Mouse (Mus musculus) heart, embryonic 15.5 days (tissue): Measurements from ENCODE around the gene Olfr1361. TPM values are rescaled to one million over a fixed set of nuclear protein-coding genes. Genes with fewer than 3 reads are reported as not detected.

ENCODE experiments used
- ATAC-seq: fragments of 200-750 bp; cut with Nextera tagmentation; replicated peaks from 2 replicates; pipeline ENCODE4 v1.8.0; 2017; ENCODE audit warnings: low read depth, moderate TSS enrichment; ENCODE audit not compliant: insufficient number of reproducible peaks, insufficient read depth, low FRiP score
- H3K27ac ChIP-seq: fragments of 300-500 bp; sonication (generic); 2 replicates; pipeline ENCODE4 v1.5.1; 2015; ENCODE audit warnings: mild to moderate bottlenecking, inconsistent platforms
- H3K27me3 ChIP-seq: fragments of 300-500 bp; sonication (generic); 2 replicates; pipeline ENCODE4 v1.6.1; 2015; ENCODE audit warnings: inconsistent platforms
- H3K36me3 ChIP-seq: fragments of 300-500 bp; sonication (generic); 2 replicates; pipeline ENCODE4 v1.6.1; 2015; ENCODE audit warnings: mild to moderate bottlenecking, inconsistent platforms
- H3K4me1 ChIP-seq: fragments of 300-500 bp; sonication (generic); replicated peaks from 2 replicates; pipeline ENCODE4 v1.6.1; 2015; ENCODE audit warnings: inconsistent platforms
- H3K4me2 ChIP-seq: fragments of 300-500 bp; sonication (generic); 2 replicates; pipeline ENCODE4 v1.6.1; 2015; ENCODE audit warnings: inconsistent platforms, mild to moderate bottlenecking, moderate library complexity
- H3K4me3 ChIP-seq: fragments of 300-500 bp; sonication (generic); 2 replicates; pipeline ENCODE4 v1.5.1; 2015; ENCODE audit warnings: mild to moderate bottlenecking, inconsistent platforms
- H3K9ac ChIP-seq: fragments of 300-500 bp; sonication (generic); 2 replicates; pipeline ENCODE4 v1.6.1; 2015; ENCODE audit warnings: mild to moderate bottlenecking, inconsistent platforms
- H3K9me3 ChIP-seq: fragments of 300-500 bp; sonication (generic); replicated peaks from 2 replicates; pipeline ENCODE4 v1.6.1; 2016; ENCODE audit warnings: inconsistent platforms
- WGBS: fragments of 180-500 bp; shearing (Covaris S2); methylation state at CpG from one replicate; pipeline ENCODE4 v1.1.7; 2015; ENCODE audit warnings: mixed read lengths; 5-methylcytosine and 5-hydroxymethylcytosine counted together
- polyA plus RNA-seq: library from polyadenylated mRNA; unstranded; fragments of >200 nt; fragmentation: Nextera tagmentation; extraction: Ambion mirVana; gene quantifications from 2 replicates; pipeline ENCODE4 v1.2.1, GENCODE M21; 2015

Olfr1361 gene
- not detected in 2 replicates for polyA plus RNA-seq

GRCm38 (mm10) chr13:21663286-21663685 lies at the start of gene Olfr1361:
Olfr1361 (minus strand) TSS chr13:21663386.
- ATAC-seq, result no peak
- H3K9me3 ChIP-seq, result no peaks in the 10 kb centered on the region
- WGBS, result 70% methylated on average over 2 of the region's 2 CpGs
- no peak within 1 kb of the TSS for H3K9ac ChIP-seq
- no peak within 1 kb of the TSS for H3K4me3 ChIP-seq
- no peaks in the 10 kb centered on the region for H3K4me1 ChIP-seq
- H3K4me2 ChIP-seq, result no peak within 1 kb of the TSS
- no peak within 1 kb of the TSS for H3K27ac ChIP-seq
- H3K36me3 ChIP-seq, result no peaks in the 10 kb centered on the region
- no peaks in the 10 kb centered on the region for H3K27me3 ChIP-seq

GRCm38 (mm10) chr13:21711698-21712097 lies 48.5 kb upstream of the Olfr1361 start:
- peaks cover 9% of the 10 kb centered on the region for H3K4me1 ChIP-seq
- no peak for ATAC-seq
- no peak overlapping the region for H3K27ac ChIP-seq
- 0 out of 2 replicates have a peak overlapping the region, but pooled peaks have one; percentile 40 for H3K9ac ChIP-seq
- no peaks in the 10 kb centered on the region for H3K9me3 ChIP-seq
- peak overlapping the region; percentile 82 for H3K4me3 ChIP-seq
- 28% methylated on average over 4 of the region's 4 CpGs for WGBS
- H3K4me2 ChIP-seq, result peak overlapping the region; percentile 65
- no peaks in the 10 kb centered on the region for H3K36me3 ChIP-seq
- no peaks in the 10 kb centered on the region for H3K27me3 ChIP-seq

- no peaks in the 10 kb centered on the region for H3K9me3 ChIP-seq
- H3K27me3 ChIP-seq, result no peaks in the 10 kb centered on the region
- H3K36me3 ChIP-seq, result no peaks in the 10 kb centered on the region
- peaks cover 8% of the 10 kb centered on the region for H3K4me1 ChIP-seq
- peak overlapping the region; percentile 40 for H3K9ac ChIP-seq
- ATAC-seq, result peak; percentile 73
- peak overlapping the region; percentile 65 for H3K4me2 ChIP-seq
- WGBS, result 3% methylated on average over 22 of the region's 22 CpGs
- H3K27ac ChIP-seq, result peak overlapping the region; percentile 43; the same call in 1 of the 2 replicates
- peak overlapping the region; percentile 82 for H3K4me3 ChIP-seq
Measured at GRCm38 (mm10) chr13:21710821-21711525, 47.8 kb upstream of the Olfr1361 start.

DNA sequence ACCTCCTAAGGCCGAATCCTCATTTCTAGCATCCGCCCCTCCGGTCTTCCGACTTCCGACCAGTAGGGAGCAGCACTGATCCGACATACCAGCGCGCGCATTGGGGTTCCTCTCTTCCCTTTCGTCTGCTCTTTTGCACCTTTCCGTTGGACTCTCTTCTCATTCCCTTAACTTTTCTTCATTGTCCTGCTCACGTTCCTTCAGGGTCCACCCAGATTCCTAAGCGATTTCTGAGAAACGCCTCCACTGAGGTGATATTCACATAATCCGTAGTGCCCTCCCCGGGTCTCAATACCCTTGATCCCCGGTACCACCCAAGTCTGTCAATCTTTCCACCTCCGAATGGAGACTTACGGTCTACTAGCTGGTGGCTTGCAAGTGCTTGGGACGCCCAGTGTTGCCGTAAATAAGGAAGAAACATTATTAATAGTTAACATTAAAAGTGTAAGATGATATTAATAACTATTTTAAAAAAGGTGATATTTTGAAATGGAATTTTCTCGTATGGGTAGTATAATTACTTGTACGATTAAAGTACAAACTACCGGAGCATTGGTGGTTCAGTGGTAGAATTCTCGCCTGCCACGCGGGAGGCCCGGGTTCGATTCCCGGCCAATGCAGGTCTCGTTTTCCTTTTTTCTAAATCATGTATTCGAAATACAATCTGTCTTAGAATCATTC lies 47.0 kb upstream of the Olfr1361 start:
- Histone ChIP-seq H3K9ac (peak overlapping the region; percentile 69), H3K27ac (peak overlapping the region; percentile 89), H3K4me1 (peaks cover 4% of the 10 kb centered on the region), H3K9me3 (no peaks in the 10 kb centered on the region), H3K4me3 (peak overlapping the region; percentile 82), H3K36me3 (no peaks in the 10 kb centered on the region), H3K27me3 (no peaks in the 10 kb centered on the region), H3K4me2 (peak overlapping the region; percentile 65)
- under 1% methylated on average over 32 of the region's 32 CpGs for WGBS
- peak; percentile 72; the same call in 1 of the 2 replicates for ATAC-seq

GRCm38 (mm10) chr13:21706669-21707068 lies 43.5 kb upstream of the Olfr1361 start:
- 67% methylated on average over 4 of the region's 4 CpGs for WGBS

GRCm38 (mm10) chr13:21697811-21698210 lies 34.6 kb upstream of the Olfr1361 start, which contains the start of gene Olfr1359:
Olfr1359 (plus strand) TSS chr13:21698111.
- Histone ChIP-seq H3K4me2 (no peak within 1 kb of the TSS), H3K27me3 (no peaks in the 10 kb centered on the region), H3K36me3 (no peaks in the 10 kb centered on the region), H3K4me3 (no peak within 1 kb of the TSS), H3K9me3 (no peaks in the 10 kb centered on the region), H3K9ac (no peak within 1 kb of the TSS), H3K4me1 (no peaks in the 10 kb centered on the region), H3K27ac (no peak within 1 kb of the TSS)
- no peak for ATAC-seq

More at GRCm38 (mm10) chr13:21706669-21707068, 43.5 kb upstream of the Olfr1361 start:
- no peaks in the 10 kb centered on the region for H3K4me1 ChIP-seq
- no peak overlapping the region for H3K4me2 ChIP-seq
- H3K27ac ChIP-seq, result no peak overlapping the region
- ATAC-seq, result no peak
- no peak overlapping the region for H3K4me3 ChIP-seq
- no peak overlapping the region for H3K9ac ChIP-seq
- no peaks in the 10 kb centered on the region for H3K36me3 ChIP-seq
- no peaks in the 10 kb centered on the region for H3K9me3 ChIP-seq
- H3K27me3 ChIP-seq, result no peaks in the 10 kb centered on the region

GRCm38 (mm10) chr13:21677305-21677704 lies 14.1 kb upstream of the Olfr1361 start, which contains the start of gene Olfr1360:
Olfr1360 (minus strand) TSS chr13:21677405.
- Histone ChIP-seq H3K9ac (no peak within 1 kb of the TSS), H3K27ac (no peak within 1 kb of the TSS), H3K9me3 (no peaks in the 10 kb centered on the region), H3K27me3 (no peaks in the 10 kb centered on the region), H3K4me3 (no peak within 1 kb of the TSS), H3K36me3 (no peaks in the 10 kb centered on the region), H3K4me2 (no peak within 1 kb of the TSS), H3K4me1 (no peaks in the 10 kb centered on the region)
- ATAC-seq, result no peak
- WGBS, result 67% methylated on average over 2 of the region's 2 CpGs

GRCm38 (mm10) chr13:21642418-21642817 lies 20.8 kb downstream of the Olfr1361 start, which contains the start of gene Olfr11:
Olfr11 (minus strand) TSS chr13:21642518.
- ATAC-seq, result no peak
- no peaks in the 10 kb centered on the region for H3K4me1 ChIP-seq
- no peak within 1 kb of the TSS for H3K27ac ChIP-seq
- 85% methylated on average over 2 of the region's 2 CpGs for WGBS
- H3K4me2 ChIP-seq, result no peak within 1 kb of the TSS
- H3K9ac ChIP-seq, result no peak within 1 kb of the TSS
- H3K4me3 ChIP-seq, result no peak within 1 kb of the TSS
- no peaks in the 10 kb centered on the region for H3K36me3 ChIP-seq
- no peaks in the 10 kb centered on the region for H3K27me3 ChIP-seq
- no peaks in the 10 kb centered on the region for H3K9me3 ChIP-seq

GRCm38 (mm10) chr13:21613922-21614321 lies 49.3 kb downstream of the Olfr1361 start, which contains the start of gene Olfr1362:
Olfr1362 (minus strand) TSS chr13:21614022.
- no peaks in the 10 kb centered on the region for H3K36me3 ChIP-seq
- no peak for ATAC-seq

More at GRCm38 (mm10) chr13:21613922-21614321, 49.3 kb downstream of the Olfr1361 start, which contains the start of gene Olfr1362:
- H3K27ac ChIP-seq, result no peak within 1 kb of the TSS
- H3K9ac ChIP-seq, result no peak within 1 kb of the TSS
- H3K27me3 ChIP-seq, result no peaks in the 10 kb centered on the region
- H3K4me3 ChIP-seq, result no peak within 1 kb of the TSS
- H3K4me1 ChIP-seq, result no peaks in the 10 kb centered on the region
- H3K9me3 ChIP-seq, result no peaks in the 10 kb centered on the region; the same call in 1 of the 2 replicates
- no peak within 1 kb of the TSS for H3K4me2 ChIP-seq
